Mouse (Mus musculus) frontal cortex, postnatal 10 days (tissue): ENCODE data around the gene Platr17.
"Not testable (repeated sequence)": the region's sequence is repeated elsewhere in the genome, so short reads cannot be mapped to it uniquely, and the experiment has no call there.

ENCODE experiments used
- DNase-seq, 2 experiments: peaks; one replicate each; pipeline ENCODE4 v3.0.0; 2022; ENCODE audit warnings: low spot score in 2 of 2, mixed read lengths in 1 of 2

Gene Platr17

GRCm38 (mm10) chr17:33904835-33905234 lies at the start of gene Platr17:
Platr17 (plus strand) TSS chr17:33905135.
- not testable (repeated sequence) for DNase-seq

GRCm38 (mm10) chr17:33857816-33858215 lies 47.1 kb upstream of the Platr17 start:
- DNase-seq: no peak

GRCm38 (mm10) chr17:33865330-33866030 lies 39.5 kb upstream of the Platr17 start:
- DNase-seq: peak; percentile 58 to 75

GRCm38 (mm10) chr17:33873537-33873936 lies 31.4 kb upstream of the Platr17 start, which contains the start of gene Gm7029:
Gm7029 (plus strand) TSS chr17:33873837.
- DNase-seq: not testable (repeated sequence)

GRCm38 (mm10) chr17:33874411-33874810 lies 30.5 kb upstream of the Platr17 start:
- DNase-seq: no peak

- not testable (repeated sequence) for DNase-seq
Observed at GRCm38 (mm10) chr17:33875797-33876196, 29.1 kb upstream of the Platr17 start.

- not testable (repeated sequence) for DNase-seq
Observed at GRCm38 (mm10) chr17:33884320-33884719, 20.6 kb upstream of the Platr17 start.

GRCm38 (mm10) chr17:33887802-33888201 lies 17.1 kb upstream of the Platr17 start:
- not testable (repeated sequence) for DNase-seq

- DNase-seq: not testable (repeated sequence)
Observed at GRCm38 (mm10) chr17:33888230-33888629, 16.7 kb upstream of the Platr17 start.

GRCm38 (mm10) chr17:33889941-33890532 lies 14.9 kb upstream of the Platr17 start:
- DNase-seq: not testable (repeated sequence)

GRCm38 (mm10) chr17:33890533-33891059 lies 14.3 kb upstream of the Platr17 start, which contains the start of gene Kifc1:
Kifc1 (minus strand) TSS chr17:33890661.
- DNase-seq: peak; percentile 100

- no peak for DNase-seq
Observed at GRCm38 (mm10) chr17:33891357-33891756, 13.6 kb upstream of the Platr17 start.

GRCm38 (mm10) chr17:33891892-33892291 lies 13.0 kb upstream of the Platr17 start:
- DNase-seq: not testable (repeated sequence)

- no peak for DNase-seq
Observed at GRCm38 (mm10) chr17:33892429-33892828, 12.5 kb upstream of the Platr17 start.

GRCm38 (mm10) chr17:33893011-33893410 lies 11.9 kb upstream of the Platr17 start:
- not testable (repeated sequence) for DNase-seq

GRCm38 (mm10) chr17:33897114-33897794 lies 7.7 kb upstream of the Platr17 start:
- DNase-seq: no peak

GRCm38 (mm10) chr17:33898193-33898592 lies 6.7 kb upstream of the Platr17 start:
- DNase-seq: not testable (repeated sequence)

- no peak for DNase-seq
Observed at GRCm38 (mm10) chr17:33899642-33900041, 5.3 kb upstream of the Platr17 start.

GRCm38 (mm10) chr17:33900281-33900988 lies 4.5 kb upstream of the Platr17 start:
- DNase-seq: no peak

- DNase-seq: no peak
Observed at GRCm38 (mm10) chr17:33900989-33901314, 4.0 kb upstream of the Platr17 start.

GRCm38 (mm10) chr17:33901653-33902052 lies 3.3 kb upstream of the Platr17 start:
- DNase-seq: no peak

- no peak for DNase-seq
Observed at GRCm38 (mm10) chr17:33902079-33902478, 2.9 kb upstream of the Platr17 start.
